Mouse (Mus musculus) heart, postnatal 0 days (tissue): Measurements from ENCODE around the gene Dolk. TPM values are rescaled to one million over a fixed set of nuclear protein-coding genes. Genes with fewer than 3 reads are reported as not detected.

Experiments
- ATAC-seq: fragments of 200-750 bp; cut with Nextera tagmentation; 2 replicates; pipeline ENCODE4 v1.8.0; 2017; ENCODE audit warnings: low read depth, moderate number of reproducible peaks, moderate library complexity; ENCODE audit not compliant: insufficient read depth
- DNase-seq: peaks from one replicate; pipeline ENCODE4 v3.0.0-alpha.2; 2016; ENCODE audit warnings: low spot score
- H3K27ac ChIP-seq: fragments of 300-500 bp; sonication (generic); 2 replicates; pipeline ENCODE4 v1.5.1; 2014; ENCODE audit warnings: low read depth, mild to moderate bottlenecking
- H3K27me3 ChIP-seq: fragments of 300-500 bp; sonication (generic); 2 replicates; pipeline ENCODE4 v1.6.1; 2014; ENCODE audit warnings: low read length, mixed read lengths; ENCODE audit not compliant: control insufficient read depth, insufficient read depth
- H3K36me3 ChIP-seq: fragments of 300-500 bp; sonication (generic); replicated peaks from 2 replicates; pipeline ENCODE4 v1.6.1; 2014; ENCODE audit warnings: low read length, mixed read lengths; ENCODE audit not compliant: control insufficient read depth, insufficient read depth
- H3K4me1 ChIP-seq: fragments of 300-500 bp; sonication (generic); 2 replicates; pipeline ENCODE4 v1.6.1; 2014; ENCODE audit warnings: antibody characterized with exemption; ENCODE audit not compliant: control insufficient read depth, insufficient read depth
- H3K4me2 ChIP-seq: fragments of 300-500 bp; sonication (generic); 2 replicates; pipeline ENCODE4 v1.6.1; 2014; ENCODE audit warnings: low read depth, mild to moderate bottlenecking, low read length, moderate library complexity
- H3K4me3 ChIP-seq: fragments of 300-500 bp; sonication (generic); 2 replicates; pipeline ENCODE4 v1.5.1; 2014; ENCODE audit warnings: low read depth, low read length
- H3K9ac ChIP-seq: fragments of 300-500 bp; sonication (generic); replicated peaks from 2 replicates; pipeline ENCODE4 v1.6.1; 2014; ENCODE audit warnings: low read depth, low read length, mixed read lengths
- H3K9me3 ChIP-seq: fragments of 300-500 bp; sonication (generic); replicated peaks from 2 replicates; pipeline ENCODE4 v1.6.1; 2016; ENCODE audit warnings: low read length; ENCODE audit not compliant: control insufficient read depth
- CTCF ChIP-seq: IDR thresholded peaks from 2 replicates; pipeline ENCODE4 v1.5.1; 2016; ENCODE audit warnings: antibody characterized with exemption, control low read depth, low read depth
- EP300 ChIP-seq: IDR thresholded peaks from 2 replicates; pipeline ENCODE4 v1.6.1; 2016; ENCODE audit warnings: antibody characterized with exemption, low read depth
- WGBS: fragments of 180-500 bp; shearing (Covaris S2); extraction: QIAGEN DNeasy Blood & Tissue Kit; methylation state at CpG from one replicate; pipeline ENCODE4 v1.1.7; 2014; 5-methylcytosine and 5-hydroxymethylcytosine counted together
- polyA plus RNA-seq: library from polyadenylated mRNA; unstranded; fragments of >200 nt; fragmentation: Nextera tagmentation; extraction: Ambion mirVana; gene quantifications from 2 replicates; pipeline ENCODE4 v1.2.1, GENCODE M21; 2015
- total RNA-seq: library from RNA; depleted of rRNA; stranded (reverse); fragments of >200 nt; gene quantifications from 2 replicates; pipeline ENCODE4 v1.2.3, GENCODE M21; 2014; ENCODE audit warnings: low replicate concordance

The Dolk gene
- total and polyA plus RNA-seq, 2 experiments from 2014 or later, result 32.8 to 53.8 TPM

DNA sequence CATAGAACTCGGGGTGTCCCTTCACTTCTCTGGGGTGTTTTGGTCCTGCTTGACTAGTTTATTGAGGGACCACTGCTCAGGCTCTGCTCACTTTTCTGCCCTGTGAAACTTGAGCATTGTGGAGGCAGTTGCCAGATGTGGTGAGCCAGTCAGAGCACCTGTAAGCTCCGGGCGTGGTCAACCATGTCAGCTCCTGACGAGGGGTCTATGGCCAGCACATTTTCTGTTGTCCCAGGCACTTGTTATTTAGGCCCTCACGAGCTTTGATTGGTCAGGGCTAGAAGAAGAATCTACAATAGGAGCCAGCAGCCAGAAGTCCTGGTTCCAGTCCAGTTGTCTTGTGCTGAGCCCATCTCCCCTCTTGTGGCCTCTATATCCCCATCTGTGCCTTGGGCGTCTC is 22.3 kb downstream of the Dolk start:
- 86% methylated on average over 6 of the region's 6 CpGs for WGBS
- no peaks in the 10 kb centered on the region for H3K27me3 ChIP-seq
- H3K36me3 ChIP-seq, result peaks cover 39% of the 10 kb centered on the region
- no peak for TF ChIP-seq EP300
- no peak for TF ChIP-seq CTCF
- H3K9me3 ChIP-seq, result no peaks in the 10 kb centered on the region
- H3K27ac ChIP-seq, result peak overlapping the region; percentile 94; the same call in 1 of the 2 replicates
- H3K4me1 ChIP-seq, result peaks cover 56% of the 10 kb centered on the region
- H3K4me2 ChIP-seq, result no peak overlapping the region
- no peak for DNase-seq
- H3K9ac ChIP-seq, result no peak overlapping the region
- ATAC-seq, result no peak
- no peak overlapping the region for H3K4me3 ChIP-seq

- WGBS, result 26% methylated on average over 4 of the region's 4 CpGs
- Histone ChIP-seq H3K27me3 (no peaks in the 10 kb centered on the region), H3K27ac (peak overlapping the region; percentile 49), H3K4me2 (no peak overlapping the region), H3K4me1 (peaks cover 65% of the 10 kb centered on the region), H3K36me3 (peaks cover 42% of the 10 kb centered on the region), H3K9ac (no peak overlapping the region), H3K4me3 (no peak overlapping the region), H3K9me3 (no peaks in the 10 kb centered on the region)
- no peak for ATAC-seq
- DNase-seq, result no peak
- no peak for TF ChIP-seq CTCF
- no peak for TF ChIP-seq EP300
Measured at GRCm38 (mm10) chr2:30262840-30263441, 23.2 kb downstream of the Dolk start.

DNA sequence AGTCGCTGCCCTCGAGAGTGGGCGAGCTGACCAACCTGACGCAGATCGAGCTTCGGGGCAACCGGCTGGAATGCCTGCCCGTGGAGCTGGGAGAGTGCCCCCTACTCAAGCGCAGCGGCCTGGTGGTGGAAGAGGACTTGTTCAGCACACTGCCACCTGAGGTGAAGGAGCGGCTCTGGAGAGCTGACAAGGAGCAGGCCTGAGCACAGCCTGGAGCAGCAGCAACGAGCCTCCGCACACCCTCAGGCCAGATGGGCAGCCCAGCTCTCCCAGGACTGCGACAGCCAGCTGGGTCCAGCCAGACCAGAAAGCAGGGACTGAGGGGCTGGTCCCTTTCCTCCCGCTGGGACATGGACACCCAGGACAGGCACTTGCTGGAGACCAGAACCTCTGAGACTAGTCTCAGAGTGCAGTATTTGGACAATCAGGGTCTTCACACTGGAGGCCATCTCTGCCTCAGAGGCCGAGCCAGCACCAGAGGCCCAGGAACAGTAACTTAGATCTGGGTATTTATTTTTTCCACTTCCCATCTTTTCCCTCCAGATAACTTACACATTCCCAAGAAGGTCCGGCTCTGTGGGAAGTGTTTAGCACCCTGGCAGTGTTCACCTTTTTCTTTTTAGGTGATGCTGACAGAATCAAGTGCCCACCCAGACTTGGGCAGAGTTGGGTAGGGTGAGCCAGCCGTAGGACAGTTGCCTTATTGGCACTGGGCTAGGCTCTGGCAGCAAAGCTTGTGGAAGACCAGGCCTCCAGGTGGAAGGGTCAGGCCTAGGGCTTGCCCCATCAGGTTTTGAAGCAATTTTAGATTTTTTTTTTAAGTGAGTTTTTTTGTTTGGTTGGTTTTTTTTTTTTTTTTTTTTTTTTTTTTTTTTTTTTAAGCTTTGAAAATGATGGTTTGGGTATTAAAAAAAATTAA is 24.0 kb downstream of the Dolk start:
- H3K4me1 ChIP-seq, result peaks cover 67% of the 10 kb centered on the region
- no peak for ATAC-seq
- H3K4me3 ChIP-seq, result no peak overlapping the region
- H3K27ac ChIP-seq, result peak overlapping the region; percentile 23; the same call in 1 of the 2 replicates
- no peak for DNase-seq
- TF ChIP-seq CTCF (no peak), EP300 (no peak)
- H3K36me3 ChIP-seq, result peaks cover 50% of the 10 kb centered on the region
- 83% methylated on average over 18 of the region's 18 CpGs for WGBS
- H3K9ac ChIP-seq, result no peak overlapping the region
- H3K4me2 ChIP-seq, result no peak overlapping the region
- H3K9me3 ChIP-seq, result no peaks in the 10 kb centered on the region
- no peaks in the 10 kb centered on the region for H3K27me3 ChIP-seq

DNA sequence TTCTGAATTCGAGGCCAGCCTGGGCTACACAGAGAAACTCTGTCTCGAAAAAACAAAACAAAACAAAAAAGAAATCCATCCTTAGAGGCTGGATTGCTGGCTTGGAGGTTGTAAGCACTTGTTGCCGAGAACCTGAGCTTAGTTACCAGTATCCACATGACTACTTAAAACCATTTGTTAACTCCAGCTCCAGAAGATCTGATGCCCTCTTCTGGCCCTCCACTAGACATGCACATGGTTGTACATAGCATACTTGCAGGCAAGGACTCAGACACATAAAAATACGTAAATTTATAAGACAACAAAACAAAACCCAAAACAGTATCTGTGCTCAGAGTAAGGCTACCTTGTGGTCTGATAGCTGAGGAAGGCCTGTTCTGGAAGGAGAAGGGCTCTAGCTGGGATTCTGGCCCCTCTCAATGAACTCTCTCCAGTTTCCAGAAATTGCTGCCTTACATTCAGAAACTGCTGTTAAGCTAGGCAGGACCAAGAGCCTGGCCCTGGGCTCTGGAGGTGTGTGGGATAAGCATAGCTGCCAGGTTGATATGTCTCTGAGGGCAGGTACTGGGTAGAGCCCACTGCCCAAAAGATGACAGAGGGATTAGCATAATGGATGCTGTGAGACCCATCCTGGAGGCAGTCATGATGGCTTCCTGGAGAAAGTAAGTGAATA is 24.9 kb downstream of the Dolk start:
- Histone ChIP-seq H3K4me1 (peaks cover 58% of the 10 kb centered on the region), H3K9me3 (no peaks in the 10 kb centered on the region), H3K27me3 (no peaks in the 10 kb centered on the region), H3K27ac (peak overlapping the region; percentile 13; the same call in 1 of the 2 replicates), H3K36me3 (peaks cover 59% of the 10 kb centered on the region), H3K4me3 (no peak overlapping the region), H3K4me2 (no peak overlapping the region), H3K9ac (no peak overlapping the region)
- 0 out of 2 replicates have a peak, but pooled peaks have one; percentile 14 for TF ChIP-seq CTCF
- no peak for TF ChIP-seq EP300
- 93% methylated on average over 4 of the region's 4 CpGs for WGBS
- ATAC-seq (no peak), DNase-seq (no peak)
